Mouse (Mus musculus) testis, adult 2 months (tissue): Measurements from ENCODE around the gene St7.

ENCODE experiments used
- CTCF ChIP-seq: fragments of 200-500 bp; IDR thresholded peaks from 2 replicates; pipeline ENCODE4 v1.5.1; 2012; ENCODE audit warnings: low read depth, mild to moderate bottlenecking, inconsistent platforms, low read length, moderate library complexity; ENCODE audit not compliant: control insufficient read depth, insufficient read depth, insufficient replicate concordance
- POLR2A ChIP-seq: fragments of 200-500 bp; IDR thresholded peaks from 2 replicates; pipeline ENCODE4 v1.6.1; 2012; ENCODE audit warnings: low read depth, mild to moderate bottlenecking, inconsistent platforms, low read length, moderate library complexity; ENCODE audit not compliant: control insufficient read depth

DNA sequence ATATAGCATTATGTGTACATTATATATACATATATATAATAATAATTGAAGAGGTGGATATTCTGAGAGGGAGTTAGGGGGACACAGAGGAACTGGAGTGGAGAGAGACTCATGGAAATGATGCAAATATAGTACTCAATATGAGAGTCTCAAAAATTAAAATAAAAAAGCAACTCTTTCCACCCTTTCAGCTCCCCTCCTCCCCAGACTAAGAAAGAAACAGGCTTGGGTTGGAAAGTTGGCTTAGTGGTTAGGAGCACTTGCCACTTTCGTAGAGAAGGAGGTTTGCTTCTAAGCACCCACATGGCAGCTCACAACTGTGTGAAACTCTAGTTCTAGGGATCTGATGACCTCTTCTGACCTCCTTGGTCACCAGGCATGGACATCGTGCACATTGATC lies 15.7 kb upstream of the St7 start:
- no peak for TF ChIP-seq CTCF
- no peak for TF ChIP-seq POLR2A
